Mouse (Mus musculus): Measurements from ENCODE around the gene C5ar1. TPM values are rescaled to one million over a fixed set of nuclear protein-coding genes. Genes with fewer than 3 reads are reported as not detected.
"Not testable (repeated sequence)": the region's sequence is repeated elsewhere in the genome, so short reads cannot be mapped to it uniquely, and the experiment has no call there.

Gene C5ar1
- polyA plus RNA-seq, 1 experiment from 2014 or later = 1.7 TPM

DNA sequence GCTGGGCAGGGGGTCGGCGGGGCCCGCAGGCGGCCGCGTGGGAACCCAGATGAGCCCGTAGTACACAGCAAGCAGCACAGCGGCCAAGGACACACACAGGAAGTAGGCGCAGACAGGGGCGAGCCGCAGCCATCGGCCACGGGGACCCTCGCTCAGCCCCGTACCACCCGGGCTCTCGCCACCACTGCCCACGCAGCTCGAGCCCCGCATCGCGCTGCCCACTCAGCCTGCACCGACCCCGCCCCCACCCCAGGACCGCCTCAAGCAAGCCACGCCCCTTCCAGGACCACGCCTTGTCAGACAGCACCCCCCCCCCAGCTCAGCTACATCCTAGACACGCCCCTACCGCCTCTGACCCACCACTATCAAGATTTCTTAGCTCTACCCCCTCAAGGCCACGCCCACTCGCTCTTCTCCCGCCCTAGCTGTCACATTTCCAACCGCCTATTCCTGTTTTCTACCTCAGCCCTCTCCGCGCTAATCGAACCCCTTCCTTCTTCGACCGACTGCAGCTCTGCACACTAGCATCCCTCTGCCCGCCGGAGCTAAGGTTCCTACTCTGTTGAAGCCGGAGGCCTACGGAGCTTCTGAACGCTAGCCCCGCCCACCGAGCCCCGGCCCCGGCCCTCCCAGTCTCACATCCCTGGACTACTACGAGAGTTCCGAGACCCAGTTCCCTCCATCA, 13.9 kb upstream of the C5ar1 start, which contains the start of gene Inafm1:
Gene Inafm1, minus strand, starts transcription at position 537 of the 685 bp plus-strand sequence.
- H3K9ac ChIP-seq (replicated peaks) = peak within 1 kb of the TSS; percentile 83
- H3K36me3 ChIP-seq = peaks cover 34% of the 10 kb centered on the region
- peaks cover 46% of the 10 kb centered on the region for H3K4me1 ChIP-seq
- peak within 1 kb of the TSS; percentile 97 for H3K27ac ChIP-seq (replicated peaks)
- H3K27me3 ChIP-seq (replicated peaks) = no peaks in the 10 kb centered on the region
- H3K4me2 ChIP-seq = peak within 1 kb of the TSS; percentile 86
- H3K9me3 ChIP-seq (replicated peaks) = no peaks in the 10 kb centered on the region
- ATAC-seq (ENCODE audit: low FRiP score) = peak; percentile 91
- WGBS = under 1% methylated on average over 37 of the region's 49 CpGs
- peak within 1 kb of the TSS; percentile 86 for H3K4me3 ChIP-seq (replicated peaks)

DNA sequence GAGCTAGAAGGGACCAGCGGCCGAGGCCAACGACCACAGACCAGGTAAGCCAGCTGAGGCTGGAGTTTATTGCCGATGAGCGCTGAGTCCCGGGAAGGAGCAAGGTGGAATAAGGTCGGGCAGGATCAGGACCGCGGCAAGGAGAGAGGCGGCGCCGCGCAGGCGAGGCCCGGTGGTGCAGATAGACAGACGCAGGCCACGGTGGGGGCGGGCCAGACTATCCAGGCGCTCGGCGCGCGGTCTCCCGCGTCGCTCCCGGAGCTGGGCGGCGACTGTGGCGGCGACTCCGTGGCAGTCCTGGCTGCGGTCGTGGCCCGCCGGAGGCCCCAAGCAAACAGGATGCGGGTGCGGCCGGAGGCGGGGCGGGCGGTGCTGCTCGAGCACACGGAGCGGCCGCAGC, 13.3 kb upstream of the C5ar1 start:
- Histone ChIP-seq H3K9ac (replicated peaks) (peak overlapping the region; percentile 83), H3K4me2 (peak overlapping the region; percentile 86), H3K9me3 (replicated peaks) (no peaks in the 10 kb centered on the region), H3K27me3 (replicated peaks) (no peaks in the 10 kb centered on the region), H3K27ac (replicated peaks) (peak overlapping the region; percentile 97), H3K4me1 (peaks cover 46% of the 10 kb centered on the region), H3K36me3 (peaks cover 28% of the 10 kb centered on the region), H3K4me3 (replicated peaks) (peak overlapping the region; percentile 86)
- peak; percentile 81 for ATAC-seq (ENCODE audit: low FRiP score)
- under 1% methylated on average over 41 of the region's 46 CpGs for WGBS

DNA sequence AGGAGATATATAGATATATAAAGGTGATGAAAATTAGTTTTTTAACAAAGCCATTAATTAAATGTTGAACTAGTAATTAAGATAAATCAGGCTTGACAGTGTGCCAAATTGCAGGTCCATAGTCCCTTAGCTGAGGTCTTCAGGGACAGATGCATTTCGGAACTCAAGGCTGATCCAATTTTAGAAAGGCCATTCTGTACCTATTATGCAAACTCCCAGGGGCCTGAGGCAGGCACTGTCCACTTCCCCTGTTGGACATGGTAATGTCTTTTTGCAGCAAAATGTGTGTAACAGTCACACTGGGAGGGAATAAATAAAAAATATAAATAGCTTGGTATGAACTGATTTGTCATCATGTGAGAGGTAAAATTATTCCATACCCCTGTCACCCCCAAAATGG, 11.8 kb upstream of the C5ar1 start:
- H3K9ac ChIP-seq (replicated peaks) = 0 out of 2 replicates have a peak overlapping the region, but pooled peaks have one; percentile 83
- WGBS = 30% methylated on average over 1 of the region's 1 CpGs

DNA sequence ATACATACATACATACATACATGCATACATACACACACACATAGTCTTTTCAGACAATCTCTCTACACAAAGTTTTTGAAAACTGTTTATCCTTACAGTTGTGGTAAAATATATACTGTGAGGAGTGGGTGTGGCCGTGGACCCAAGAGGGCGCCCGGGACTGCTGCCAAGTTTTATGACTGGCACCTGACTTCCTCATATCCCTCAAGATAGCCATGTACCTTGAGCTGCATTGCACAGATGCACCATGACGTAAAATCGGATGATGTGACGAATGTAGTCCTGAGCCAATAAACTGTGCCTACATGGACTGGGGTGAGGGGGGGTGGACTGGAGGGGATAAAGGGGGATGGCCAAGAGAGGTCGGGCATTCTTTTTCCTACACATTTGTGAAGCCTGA, 7.3 kb upstream of the C5ar1 start:
- not testable (repeated sequence) for H3K4me3 ChIP-seq (replicated peaks); ATAC-seq (ENCODE audit: low FRiP score); H3K27ac ChIP-seq (replicated peaks); H3K27me3 ChIP-seq (replicated peaks); H3K4me2 ChIP-seq; H3K36me3 ChIP-seq; H3K9ac ChIP-seq (replicated peaks); H3K9me3 ChIP-seq (replicated peaks)
- WGBS = 89% methylated on average over 7 of the region's 7 CpGs
- peaks cover 18% of the 10 kb centered on the region for H3K4me1 ChIP-seq

More for the DNA sequence above, 11.8 kb upstream of the C5ar1 start:
- no peak for ATAC-seq (ENCODE audit: low FRiP score)
- Histone ChIP-seq H3K4me3 (replicated peaks) (peak overlapping the region; percentile 86), H3K36me3 (peaks cover 14% of the 10 kb centered on the region), H3K4me1 (peaks cover 46% of the 10 kb centered on the region), H3K4me2 (peak overlapping the region; percentile 86), H3K27me3 (replicated peaks) (no peaks in the 10 kb centered on the region), H3K9me3 (replicated peaks) (no peaks in the 10 kb centered on the region), H3K27ac (replicated peaks) (no peak overlapping the region)

DNA sequence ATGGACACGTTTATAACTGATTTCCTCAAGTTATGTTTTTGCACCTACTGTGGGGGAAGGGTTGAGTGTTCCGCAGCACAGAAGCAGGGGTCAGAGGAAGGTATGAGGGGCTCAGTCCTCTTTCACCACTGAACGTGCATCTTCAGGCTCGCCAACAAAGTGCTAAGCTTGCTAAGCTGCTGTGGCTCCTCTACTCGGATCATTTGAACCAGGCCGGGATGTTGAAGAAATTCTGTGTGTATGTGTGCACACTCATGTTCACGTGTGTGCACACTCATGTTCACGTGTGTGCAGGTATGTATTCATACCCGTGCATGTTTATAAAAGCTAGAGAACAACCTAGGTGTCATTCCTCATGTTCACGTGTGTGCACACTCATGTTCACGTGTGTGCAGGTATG, 6.5 kb upstream of the C5ar1 start:
- ATAC-seq (ENCODE audit: low FRiP score) = no peak
- 91% methylated on average over 11 of the region's 11 CpGs for WGBS
- no peaks in the 10 kb centered on the region for H3K27me3 ChIP-seq (replicated peaks)

DNA sequence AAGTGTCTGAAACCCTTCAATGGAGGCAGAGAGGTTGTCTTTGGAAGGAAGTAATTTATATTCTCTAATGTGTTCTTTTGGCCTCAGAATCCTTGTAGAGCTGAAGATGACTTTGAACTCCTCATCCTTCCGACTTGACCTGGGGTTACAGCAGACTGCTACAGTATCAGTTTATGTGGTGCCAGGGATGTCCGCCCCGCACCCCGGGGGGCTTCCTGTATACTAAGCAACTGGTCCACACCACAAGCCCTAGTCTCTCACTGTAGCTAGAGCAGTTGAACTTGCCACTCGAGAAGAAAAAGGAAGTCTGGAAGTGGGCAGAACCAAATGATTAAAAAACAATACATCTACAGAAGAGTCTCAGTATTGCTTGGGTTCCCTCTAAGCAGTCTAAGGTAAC, 4.5 kb upstream of the C5ar1 start:
- Histone ChIP-seq H3K9me3 (replicated peaks) (no peaks in the 10 kb centered on the region), H3K4me2 (no peak overlapping the region), H3K9ac (replicated peaks) (no peak overlapping the region), H3K4me1 (no peaks in the 10 kb centered on the region), H3K36me3 (0 out of 2 replicates have a peak, but pooled peaks cover 2% of the 10 kb centered on the region), H3K4me3 (replicated peaks) (no peak overlapping the region), H3K27ac (replicated peaks) (no peak overlapping the region), H3K27me3 (replicated peaks) (no peaks in the 10 kb centered on the region)
- 85% methylated on average over 5 of the region's 5 CpGs for WGBS
- no peak for ATAC-seq (ENCODE audit: low FRiP score)

More for the DNA sequence above, 6.5 kb upstream of the C5ar1 start:
- Histone ChIP-seq H3K4me2 (no peak overlapping the region), H3K27ac (replicated peaks) (no peak overlapping the region), H3K9ac (replicated peaks) (no peak overlapping the region), H3K4me3 (replicated peaks) (no peak overlapping the region), H3K36me3 (0 out of 2 replicates have a peak, but pooled peaks cover 2% of the 10 kb centered on the region), H3K4me1 (peaks cover 10% of the 10 kb centered on the region), H3K9me3 (replicated peaks) (no peaks in the 10 kb centered on the region)

- ATAC-seq (ENCODE audit: low FRiP score) = no peak
- H3K9me3 ChIP-seq (replicated peaks) = no peaks in the 10 kb centered on the region
- H3K27ac ChIP-seq (replicated peaks) = no peak overlapping the region
- no peaks in the 10 kb centered on the region for H3K27me3 ChIP-seq (replicated peaks)
- H3K9ac ChIP-seq (replicated peaks) = no peak overlapping the region
- no peak overlapping the region for H3K4me2 ChIP-seq
- H3K36me3 ChIP-seq = no peaks in the 10 kb centered on the region
- no peak overlapping the region for H3K4me3 ChIP-seq (replicated peaks)
- WGBS = 29% methylated on average over 8 of the region's 8 CpGs
- H3K4me1 ChIP-seq = no peaks in the 10 kb centered on the region
These were observed 3.9 kb upstream of the C5ar1 start for GRCm38 (mm10) chr7:16263015-16263787.

- no peak for ATAC-seq (ENCODE audit: low FRiP score)
- Histone ChIP-seq H3K27ac (replicated peaks) (no peak overlapping the region), H3K9ac (replicated peaks) (no peak overlapping the region), H3K36me3 (no peaks in the 10 kb centered on the region), H3K9me3 (replicated peaks) (no peaks in the 10 kb centered on the region), H3K4me3 (replicated peaks) (no peak overlapping the region), H3K4me2 (no peak overlapping the region), H3K27me3 (replicated peaks) (no peaks in the 10 kb centered on the region), H3K4me1 (no peaks in the 10 kb centered on the region)
- 71% methylated on average over 1 of the region's 1 CpGs for WGBS
These were observed 1.8 kb upstream of the C5ar1 start for GRCm38 (mm10) chr7:16261097-16261496.

DNA sequence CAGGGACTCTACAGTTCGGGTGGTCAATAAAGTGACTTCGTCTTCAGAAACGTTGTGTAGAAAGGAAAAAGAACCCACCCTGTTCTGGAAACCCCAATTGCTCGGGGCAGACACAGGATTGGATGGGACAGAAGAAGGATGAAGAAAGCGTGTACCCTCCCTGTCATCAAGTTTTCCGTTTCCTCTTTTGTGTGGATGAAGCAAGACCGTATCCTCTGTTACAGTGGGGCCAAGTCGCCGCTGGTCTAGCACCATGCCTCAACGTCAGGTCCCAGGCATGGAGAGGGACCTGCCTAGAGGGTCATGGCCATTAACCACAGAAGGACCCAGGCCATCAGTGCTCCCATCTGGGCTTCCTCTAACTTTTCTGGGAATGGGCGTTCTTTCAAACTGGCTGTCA, 1.5 kb downstream of the C5ar1 start:
- ATAC-seq (ENCODE audit: low FRiP score) = no peak
- WGBS = 91% methylated on average over 11 of the region's 11 CpGs

DNA sequence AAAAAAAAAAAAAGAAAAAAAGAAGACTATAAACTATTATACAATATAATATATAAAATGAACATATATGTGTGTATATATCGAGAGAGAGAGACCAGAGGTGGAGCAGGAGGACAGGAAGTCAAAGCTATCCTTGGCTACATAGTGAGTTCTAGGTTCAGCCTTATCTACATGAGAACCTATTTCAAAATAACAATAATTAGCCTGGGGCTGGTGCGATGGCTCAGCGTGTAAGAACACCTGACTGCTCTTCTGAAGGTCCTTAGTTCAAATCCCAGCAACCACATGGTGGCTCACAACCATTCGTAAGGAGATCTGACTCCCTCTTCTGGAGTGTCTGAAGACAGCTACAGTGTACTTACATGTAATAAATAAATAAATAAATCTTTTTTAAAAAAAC, 3.4 kb downstream of the C5ar1 start:
- not testable (repeated sequence) for ATAC-seq (ENCODE audit: low FRiP score); H3K4me2 ChIP-seq; H3K4me3 ChIP-seq (replicated peaks); H3K27ac ChIP-seq (replicated peaks); H3K9me3 ChIP-seq (replicated peaks); H3K9ac ChIP-seq (replicated peaks); H3K36me3 ChIP-seq; H3K4me1 ChIP-seq; H3K27me3 ChIP-seq (replicated peaks)
- 81% methylated on average over 4 of the region's 4 CpGs for WGBS

More for the DNA sequence above, 1.5 kb downstream of the C5ar1 start:
- Histone ChIP-seq H3K9me3 (replicated peaks) (no peaks in the 10 kb centered on the region), H3K4me1 (no peaks in the 10 kb centered on the region), H3K9ac (replicated peaks) (no peak overlapping the region), H3K4me2 (no peak overlapping the region), H3K27me3 (replicated peaks) (no peaks in the 10 kb centered on the region), H3K4me3 (replicated peaks) (no peak overlapping the region), H3K27ac (replicated peaks) (no peak overlapping the region), H3K36me3 (no peaks in the 10 kb centered on the region)

GRCm38 (mm10) chr7:16254195-16254594, 5.1 kb downstream of the C5ar1 start:
- Histone ChIP-seq H3K27ac (replicated peaks) (no peak overlapping the region), H3K9me3 (replicated peaks) (no peaks in the 10 kb centered on the region), H3K4me1 (no peaks in the 10 kb centered on the region), H3K4me2 (no peak overlapping the region), H3K27me3 (replicated peaks) (no peaks in the 10 kb centered on the region), H3K4me3 (replicated peaks) (no peak overlapping the region), H3K9ac (replicated peaks) (no peak overlapping the region), H3K36me3 (no peaks in the 10 kb centered on the region)
- no peak for ATAC-seq (ENCODE audit: low FRiP score)
- WGBS = 61% methylated on average over 4 of the region's 4 CpGs

- H3K27ac ChIP-seq (replicated peaks) = no peak overlapping the region
- H3K9ac ChIP-seq (replicated peaks) = no peak overlapping the region
- H3K4me1 ChIP-seq = no peaks in the 10 kb centered on the region
- no peaks in the 10 kb centered on the region for H3K27me3 ChIP-seq (replicated peaks)
- 79% methylated on average over 5 of the region's 5 CpGs for WGBS
- ATAC-seq (ENCODE audit: low FRiP score) = no peak
- H3K9me3 ChIP-seq (replicated peaks) = no peaks in the 10 kb centered on the region
- H3K4me3 ChIP-seq (replicated peaks) = no peak overlapping the region
- H3K4me2 ChIP-seq = no peak overlapping the region
- H3K36me3 ChIP-seq = no peaks in the 10 kb centered on the region
These were observed 8.7 kb downstream of the C5ar1 start for GRCm38 (mm10) chr7:16250687-16251086.

Data from neural tube, embryonic 15.5 days (tissue).